Mouse (Mus musculus) hindbrain, embryonic 10.5 days (tissue): Measurements from ENCODE around the gene Hoxc9. TPM values are rescaled to one million over a fixed set of nuclear protein-coding genes. Genes with fewer than 3 reads are reported as not detected.

Source experiments
- DNase-seq: peaks from one replicate; pipeline ENCODE4 v3.0.0-alpha.2; 2017; ENCODE audit warnings: low spot score
- H3K27ac ChIP-seq: fragments of 300-500 bp; sonication (generic); 2 replicates; pipeline ENCODE4 v1.5.1; 2016; ENCODE audit warnings: mild to moderate bottlenecking, moderate library complexity
- H3K27me3 ChIP-seq: fragments of 300-500 bp; sonication (generic); 2 replicates; pipeline ENCODE4 v1.6.1; 2016; ENCODE audit warnings: mild to moderate bottlenecking; ENCODE audit not compliant: poor library complexity, insufficient read depth, severe bottlenecking
- H3K36me3 ChIP-seq: fragments of 300-500 bp; sonication (generic); 2 replicates; pipeline ENCODE4 v1.6.1; 2016; ENCODE audit warnings: mild to moderate bottlenecking, moderate library complexity
- H3K4me1 ChIP-seq: fragments of 300-500 bp; sonication (generic); replicated peaks from 2 replicates; pipeline ENCODE4 v1.6.1; 2016; ENCODE audit warnings: mild to moderate bottlenecking
- H3K4me3 ChIP-seq: fragments of 300-500 bp; sonication (generic); 2 replicates; pipeline ENCODE4 v1.5.1; 2016; ENCODE audit warnings: mild to moderate bottlenecking, moderate library complexity
- H3K9me3 ChIP-seq: fragments of 300-500 bp; sonication (generic); 2 replicates; pipeline ENCODE4 v1.6.1; 2016; ENCODE audit warnings: mild to moderate bottlenecking, moderate library complexity
- WGBS: fragments of 180-500 bp; shearing (Covaris S2); methylation state at CpG from one replicate; pipeline ENCODE4 v1.1.7; 2016; 5-methylcytosine and 5-hydroxymethylcytosine counted together
- polyA plus RNA-seq: library from polyadenylated mRNA; unstranded; fragments of >200 nt; fragmentation: Nextera tagmentation; extraction: Ambion mirVana; gene quantifications from 2 replicates; pipeline ENCODE4 v1.2.1, GENCODE M21; 2016

Gene Hoxc9
- polyA plus RNA-seq, 1 experiment from 2014 or later = not detected

- Histone ChIP-seq H3K9me3 (no peaks in the 10 kb centered on the region), H3K36me3 (no peaks in the 10 kb centered on the region), H3K4me3 (no peak overlapping the region), H3K27me3 (peaks cover 100% of the 10 kb centered on the region), H3K27ac (no peak overlapping the region), H3K4me1 (no peaks in the 10 kb centered on the region; the same call in 1 of the 2 replicates)
- WGBS = 1% methylated on average over 28 of the region's 28 CpGs
- DNase-seq = peak; percentile 75
Observed at GRCm38 (mm10) chr15:102963671-102964640, 12.3 kb upstream of the Hoxc9 start.

GRCm38 (mm10) chr15:102965003-102965891 lies 11.0 kb upstream of the Hoxc9 start:
- H3K27me3 ChIP-seq = peaks cover 100% of the 10 kb centered on the region
- no peak overlapping the region for H3K4me3 ChIP-seq
- no peaks in the 10 kb centered on the region for H3K36me3 ChIP-seq
- 2% methylated on average over 26 of the region's 26 CpGs for WGBS
- no peaks in the 10 kb centered on the region; the same call in 1 of the 2 replicates for H3K4me1 ChIP-seq
- DNase-seq = no peak
- H3K9me3 ChIP-seq = no peaks in the 10 kb centered on the region
- no peak overlapping the region for H3K27ac ChIP-seq

- Histone ChIP-seq H3K36me3 (no peaks in the 10 kb centered on the region), H3K4me3 (peak overlapping the region; percentile 31)
- 3% methylated on average over 30 of the region's 30 CpGs for WGBS
Observed at GRCm38 (mm10) chr15:102965892-102966775, 10.1 kb upstream of the Hoxc9 start.

GRCm38 (mm10) chr15:102966776-102967311 lies 9.4 kb upstream of the Hoxc9 start, which contains the start of gene Hoxc10:
Gene Hoxc10 (plus strand): TSS chr15:102966796.
- Histone ChIP-seq H3K36me3 (no peaks in the 10 kb centered on the region), H3K9me3 (no peaks in the 10 kb centered on the region), H3K4me3 (peak within 1 kb of the TSS; percentile 31), H3K4me1 (no peaks in the 10 kb centered on the region; the same call in 1 of the 2 replicates), H3K27me3 (peaks cover 100% of the 10 kb centered on the region), H3K27ac (no peak within 1 kb of the TSS)
- no peak for DNase-seq
- 4% methylated on average over 27 of the region's 27 CpGs for WGBS

More at GRCm38 (mm10) chr15:102965892-102966775, 10.1 kb upstream of the Hoxc9 start:
- peak; percentile 86 for DNase-seq
- Histone ChIP-seq H3K27me3 (peaks cover 100% of the 10 kb centered on the region), H3K4me1 (no peaks in the 10 kb centered on the region; the same call in 1 of the 2 replicates), H3K27ac (no peak overlapping the region), H3K9me3 (no peaks in the 10 kb centered on the region)

- H3K36me3 ChIP-seq = no peaks in the 10 kb centered on the region
- WGBS = 2% methylated on average over 12 of the region's 12 CpGs
- no peaks in the 10 kb centered on the region for H3K9me3 ChIP-seq
- DNase-seq = no peak
- H3K4me3 ChIP-seq = peak within 1 kb of the TSS; percentile 31
- no peak within 1 kb of the TSS for H3K27ac ChIP-seq
- H3K4me1 ChIP-seq = no peaks in the 10 kb centered on the region; the same call in 1 of the 2 replicates
- H3K27me3 ChIP-seq = peaks cover 100% of the 10 kb centered on the region
Observed at GRCm38 (mm10) chr15:102967312-102967510, 9.0 kb upstream of the Hoxc9 start, which contains the start of gene Hoxc5. Gene Hoxc5 (plus strand): TSS chr15:102967443.

GRCm38 (mm10) chr15:102967511-102968397 lies 8.5 kb upstream of the Hoxc9 start:
- Histone ChIP-seq H3K27ac (no peak overlapping the region), H3K9me3 (no peaks in the 10 kb centered on the region), H3K27me3 (peaks cover 100% of the 10 kb centered on the region), H3K4me1 (no peaks in the 10 kb centered on the region; the same call in 1 of the 2 replicates), H3K36me3 (no peaks in the 10 kb centered on the region), H3K4me3 (no peak overlapping the region)
- 2% methylated on average over 34 of the region's 34 CpGs for whole genome bisulfite sequencing
- no peak for DNase-seq

- H3K4me3 ChIP-seq = no peak overlapping the region
- H3K27me3 ChIP-seq = peaks cover 100% of the 10 kb centered on the region
- 44% methylated on average over 1 of the region's 1 CpGs for WGBS
- DNase-seq = no peak
- no peaks in the 10 kb centered on the region; the same call in 1 of the 2 replicates for H3K4me1 ChIP-seq
- no peaks in the 10 kb centered on the region for H3K9me3 ChIP-seq
- H3K27ac ChIP-seq = no peak overlapping the region
- H3K36me3 ChIP-seq = no peaks in the 10 kb centered on the region
Observed at GRCm38 (mm10) chr15:102969296-102969695, 6.9 kb upstream of the Hoxc9 start.

GRCm38 (mm10) chr15:102970740-102971139 lies 5.5 kb upstream of the Hoxc9 start:
- no peak for DNase-seq
- Histone ChIP-seq H3K27me3 (peaks cover 100% of the 10 kb centered on the region), H3K4me1 (no peaks in the 10 kb centered on the region; the same call in 1 of the 2 replicates), H3K27ac (no peak overlapping the region), H3K4me3 (no peak overlapping the region), H3K36me3 (no peaks in the 10 kb centered on the region), H3K9me3 (no peaks in the 10 kb centered on the region)
- under 1% methylated on average over 12 of the region's 12 CpGs for WGBS

GRCm38 (mm10) chr15:102972254-102972653 lies 4.0 kb upstream of the Hoxc9 start:
- Histone ChIP-seq H3K4me3 (no peak overlapping the region), H3K27me3 (peaks cover 100% of the 10 kb centered on the region), H3K36me3 (no peaks in the 10 kb centered on the region), H3K27ac (no peak overlapping the region), H3K4me1 (no peaks in the 10 kb centered on the region), H3K9me3 (no peaks in the 10 kb centered on the region)
- 1% methylated on average over 21 of the region's 21 CpGs for WGBS
- no peak for DNase-seq

GRCm38 (mm10) chr15:102972753-102973152 lies 3.5 kb upstream of the Hoxc9 start:
- Histone ChIP-seq H3K27ac (no peak overlapping the region), H3K27me3 (peaks cover 100% of the 10 kb centered on the region), H3K9me3 (no peaks in the 10 kb centered on the region), H3K4me3 (no peak overlapping the region), H3K4me1 (no peaks in the 10 kb centered on the region), H3K36me3 (no peaks in the 10 kb centered on the region)
- 4% methylated on average over 6 of the region's 6 CpGs for WGBS
- no peak for DNase-seq

GRCm38 (mm10) chr15:102975034-102975433 lies 1.2 kb upstream of the Hoxc9 start:
- 6% methylated on average over 7 of the region's 7 CpGs for WGBS
- no peak overlapping the region for H3K27ac ChIP-seq

More at GRCm38 (mm10) chr15:102975034-102975433, 1.2 kb upstream of the Hoxc9 start:
- no peaks in the 10 kb centered on the region for H3K4me1 ChIP-seq
- no peak overlapping the region for H3K4me3 ChIP-seq
- no peaks in the 10 kb centered on the region for H3K36me3 ChIP-seq
- H3K9me3 ChIP-seq = no peaks in the 10 kb centered on the region
- H3K27me3 ChIP-seq = peaks cover 100% of the 10 kb centered on the region
- DNase-seq = no peak
